Mouse (Mus musculus): ENCODE results near the gene Pnma3.
"Not testable (repeated sequence)": the region's sequence is repeated elsewhere in the genome, so short reads cannot be mapped to it uniquely, and the experiment has no call there.

DNA sequence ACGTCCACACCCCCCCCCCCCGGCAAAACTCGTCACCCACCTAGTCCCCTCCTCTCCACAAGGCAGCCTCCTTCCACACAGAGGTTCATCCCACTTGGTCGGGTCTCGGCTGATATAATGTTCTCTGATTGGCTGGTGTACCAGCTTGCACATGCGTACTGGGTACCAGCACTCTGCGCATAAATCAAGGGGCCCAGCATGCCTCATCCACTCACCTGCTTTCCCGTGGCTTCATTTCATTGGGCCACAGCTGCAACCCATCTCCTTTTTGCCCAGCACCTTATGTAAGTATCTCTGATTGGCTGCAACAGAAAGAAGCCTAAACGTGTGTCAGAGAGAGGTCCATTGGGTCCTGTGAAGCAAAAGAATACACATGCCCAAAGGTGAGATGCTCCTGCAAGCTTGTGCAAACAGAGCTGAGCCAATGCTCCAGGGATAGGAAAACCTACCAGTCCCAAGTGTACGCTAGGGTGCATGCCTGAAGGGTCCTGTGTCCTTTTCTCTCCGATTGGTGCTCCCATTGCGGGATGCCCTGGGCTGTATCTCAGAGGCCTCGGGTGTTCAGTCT, 32.4 kb downstream of the Pnma3 start, which contains the start of gene Xlr3a:
- not testable (repeated sequence) for TF ChIP-seq GATA1, TAL1 (IDR thresholded peaks at IDR 0.05; ENCODE audit: low read length)

Data from erythroblast, embryonic 14.5 days (primary cell).